Mouse (Mus musculus) ES-E14 (cell line): ENCODE results near the gene Alg12. TPM values are rescaled to one million over a fixed set of nuclear protein-coding genes. Genes with fewer than 3 reads are reported as not detected.
"Not testable (repeated sequence)": the region's sequence is repeated elsewhere in the genome, so short reads cannot be mapped to it uniquely, and the experiment has no call there.

Source experiments
- DNase-seq: peaks from one replicate; pipeline ENCODE4 v3.0.0-alpha.2; 2013; ENCODE audit warnings: low read depth, low spot score
- H3K27ac ChIP-seq: 2 replicates; pipeline ENCODE4 v1.5.1; 2012; ENCODE audit warnings: low read depth, mild to moderate bottlenecking, low read length, moderate library complexity, mixed read lengths; ENCODE audit not compliant: poor library complexity, insufficient read depth, severe bottlenecking
- H3K36me3 ChIP-seq: 2 replicates; pipeline ENCODE4 v1.6.1; 2012; ENCODE audit warnings: mild to moderate bottlenecking, low read length, moderate library complexity, mixed read lengths; ENCODE audit not compliant: control insufficient read depth, poor library complexity, insufficient read depth, severe bottlenecking
- H3K4me1 ChIP-seq, 2 experiments: fragments of 150-350 bp in 1 of 2; sonication (generic) in 1 of 2; 2 replicates each; pipeline ENCODE4 v1.6.1; 2012; ENCODE audit warnings: low read length in 2 of 2, mild to moderate bottlenecking in 1 of 2, mixed read lengths in 1 of 2; ENCODE audit not compliant: control insufficient read depth in 2 of 2, insufficient read depth in 2 of 2, poor library complexity in 1 of 2
- H3K4me3 ChIP-seq, 2 experiments: fragments of 150-350 bp in 1 of 2; sonication (generic) in 1 of 2; 2 replicates each; pipeline ENCODE4 v1.5.1; 2012; ENCODE audit warnings: low read length in 2 of 2, low read depth in 1 of 2, mild to moderate bottlenecking in 1 of 2, mixed read lengths in 1 of 2; ENCODE audit not compliant: insufficient read depth in 1 of 2, poor library complexity in 1 of 2, severe bottlenecking in 1 of 2
- H3K9ac ChIP-seq: 2 replicates; pipeline ENCODE4 v1.6.1; 2012; ENCODE audit warnings: low read depth, mild to moderate bottlenecking, low read length, mixed read lengths; ENCODE audit not compliant: poor library complexity, insufficient read depth, severe bottlenecking
- H3K9me3 ChIP-seq: fragments of 150-350 bp; sonication (generic); 2 replicates; pipeline ENCODE4 v1.6.1; 2012; ENCODE audit warnings: low read depth, mild to moderate bottlenecking, low read length; ENCODE audit not compliant: control insufficient read depth, insufficient read depth
- CHD2 ChIP-seq: IDR thresholded peaks from 2 replicates; pipeline ENCODE4 v1.6.1; 2014; ENCODE audit warnings: mild to moderate bottlenecking, low read depth, low read length, inconsistent platforms
- HCFC1 ChIP-seq: IDR thresholded peaks from 2 replicates; pipeline ENCODE4 v1.6.1; 2012; ENCODE audit warnings: low read length, inconsistent platforms, borderline replicate concordance; ENCODE audit not compliant: insufficient read depth
- MAFK ChIP-seq: IDR thresholded peaks from 2 replicates; pipeline ENCODE4 v1.6.1; 2014; ENCODE audit warnings: mild to moderate bottlenecking, low read depth, low read length, inconsistent platforms; ENCODE audit not compliant: insufficient read depth
- ZC3H11A ChIP-seq: IDR thresholded peaks from 2 replicates; pipeline ENCODE4 v1.6.1; 2012; ENCODE audit warnings: low read depth, mild to moderate bottlenecking, inconsistent platforms, low read length, borderline replicate concordance
- ZNF384 ChIP-seq: IDR thresholded peaks from 2 replicates; pipeline ENCODE4 v1.6.1; 2012; ENCODE audit warnings: low read depth, low read length, inconsistent platforms
- in situ Hi-C, 2 experiments: fragments of 600-800 bp; cut with MboI; formaldehyde crosslinking; loops; one replicate each; pipeline ENCODE4 v1.15.1; 2025; ENCODE audit warnings: low sequenced_read_pairs in 2 of 2, inconsistent platforms in 1 of 2; ENCODE audit not compliant: unreplicated experiment in 2 of 2
- total RNA-seq: library from RNA; depleted of rRNA; stranded (reverse); fragments of 300-350 nt; gene quantifications from 2 replicates; pipeline ENCODE4 v1.2.3, GENCODE M21; 2012

Gene Alg12
- total RNA-seq, 1 experiment, result 17.8 TPM

DNA sequence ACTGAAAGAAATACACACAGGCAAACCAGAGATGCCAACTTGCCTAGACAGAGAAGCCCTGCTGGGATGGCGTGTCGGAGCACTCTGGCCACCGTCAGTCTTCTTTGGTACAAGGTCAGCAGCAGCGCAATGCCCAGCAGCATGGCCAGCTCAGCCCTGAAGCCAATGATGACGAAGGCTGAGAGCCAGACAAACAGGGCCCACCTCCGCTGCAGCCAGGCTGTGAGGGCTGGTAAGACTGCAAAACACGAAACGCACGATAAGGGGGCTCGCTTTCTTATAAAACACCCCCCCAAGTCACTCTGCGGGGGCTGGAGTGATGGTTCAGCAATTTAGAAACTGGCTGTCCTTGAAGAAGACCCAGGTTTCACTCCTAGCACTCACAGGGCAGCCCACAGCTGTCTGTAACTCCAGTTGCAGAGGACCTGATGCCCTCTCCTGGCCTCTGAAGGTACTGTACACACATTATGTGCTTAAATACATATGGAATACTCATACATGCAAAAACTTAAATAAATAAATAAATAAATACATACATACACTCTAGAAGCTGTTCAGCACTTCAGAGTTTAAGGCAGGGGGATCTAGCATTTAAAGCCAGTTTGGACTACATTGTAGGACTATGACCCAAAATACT lies 4.6 kb downstream of the Alg12 start:
- peak; percentile 45; the same call in 1 of the 2 replicates for TF ChIP-seq ZC3H11A
- TF ChIP-seq MAFK, result no peak
- H3K4me1 ChIP-seq, result no peaks in the 10 kb centered on the region; a peak in 1 of 4 replicates
- H3K4me3 ChIP-seq, result no peak overlapping the region
- H3K9ac ChIP-seq, result no peak overlapping the region
- in situ Hi-C loops, result no loop called here
- no peak for DNase-seq
- no peaks in the 10 kb centered on the region for H3K9me3 ChIP-seq
- H3K36me3 ChIP-seq, result peaks cover 6% of the 10 kb centered on the region; the same call in 1 of the 2 replicates
- H3K27ac ChIP-seq, result no peak overlapping the region

DNA sequence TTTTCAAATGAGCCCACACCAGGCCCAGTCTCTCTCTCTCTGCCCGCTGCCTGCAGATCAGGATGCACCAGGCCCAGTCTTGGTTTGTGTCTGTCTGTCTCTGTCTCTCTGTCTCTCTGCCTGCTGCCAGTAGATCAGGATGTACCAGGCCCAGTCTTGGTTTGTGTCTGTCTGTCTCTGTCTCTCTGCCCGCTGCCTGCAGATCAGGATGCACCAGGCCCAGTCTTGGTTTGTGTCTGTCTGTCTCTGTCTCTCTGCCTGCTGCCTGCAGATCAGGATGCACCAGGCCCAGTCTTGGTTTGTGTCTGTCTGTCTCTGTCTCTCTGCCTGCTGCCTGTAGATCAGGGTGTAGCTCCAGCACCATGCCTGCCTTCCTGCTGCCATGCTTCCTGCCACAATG lies 5.2 kb downstream of the Alg12 start:
- H3K4me3 ChIP-seq, H3K9me3 ChIP-seq, H3K27ac ChIP-seq, DNase-seq, H3K36me3 ChIP-seq, H3K9ac ChIP-seq, H3K4me1 ChIP-seq, in situ Hi-C loops: not testable (repeated sequence)

DNA sequence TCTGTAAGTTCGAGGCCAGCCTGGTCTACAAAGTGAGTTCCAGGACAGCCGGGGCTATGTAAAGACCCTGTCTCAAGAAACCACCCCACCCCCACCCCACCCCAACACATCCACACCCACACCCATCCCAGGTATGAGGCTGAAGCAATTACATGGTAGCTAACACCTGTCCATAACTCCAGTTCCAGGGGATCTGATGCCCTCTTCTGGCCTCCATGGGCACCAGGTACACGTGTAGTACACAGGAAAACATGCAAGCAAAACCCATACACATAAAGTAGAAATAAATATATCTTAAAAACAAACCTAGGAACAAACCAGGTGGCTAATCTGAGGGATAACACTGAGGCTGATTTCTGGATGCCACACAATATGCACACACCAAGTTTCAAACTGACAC lies 5.9 kb downstream of the Alg12 start:
- Histone ChIP-seq H3K4me3 (no peak overlapping the region), H3K27ac (no peak overlapping the region), H3K9ac (no peak overlapping the region), H3K4me1 (no peaks in the 10 kb centered on the region; a peak in 3 of 4 replicates), H3K36me3 (peaks cover 6% of the 10 kb centered on the region; the same call in 1 of the 2 replicates), H3K9me3 (no peaks in the 10 kb centered on the region)
- DNase-seq, result no peak
- TF ChIP-seq ZNF384, result no peak
- no peak for TF ChIP-seq CHD2
- no peak for TF ChIP-seq MAFK
- TF ChIP-seq HCFC1, result no peak
- no peak for TF ChIP-seq ZC3H11A
- in situ Hi-C loops, result no loop called here

GRCm38 (mm10) chr15:88810369-88810768 lies 8.7 kb downstream of the Alg12 start:
- no peak overlapping the region for H3K27ac ChIP-seq
- H3K36me3 ChIP-seq, result peaks cover 7% of the 10 kb centered on the region; the same call in 1 of the 2 replicates
- peaks cover 0 to 4% of the 10 kb centered on the region in 2 experiments; a peak in 3 of 4 replicates for H3K4me1 ChIP-seq
- no peak overlapping the region for H3K4me3 ChIP-seq
- in situ Hi-C loops, result no loop called here
- H3K9me3 ChIP-seq, result no peaks in the 10 kb centered on the region
- TF ChIP-seq CHD2 (no peak), ZNF384 (no peak), MAFK (no peak)
- H3K9ac ChIP-seq, result no peak overlapping the region
- no peak for DNase-seq

DNA sequence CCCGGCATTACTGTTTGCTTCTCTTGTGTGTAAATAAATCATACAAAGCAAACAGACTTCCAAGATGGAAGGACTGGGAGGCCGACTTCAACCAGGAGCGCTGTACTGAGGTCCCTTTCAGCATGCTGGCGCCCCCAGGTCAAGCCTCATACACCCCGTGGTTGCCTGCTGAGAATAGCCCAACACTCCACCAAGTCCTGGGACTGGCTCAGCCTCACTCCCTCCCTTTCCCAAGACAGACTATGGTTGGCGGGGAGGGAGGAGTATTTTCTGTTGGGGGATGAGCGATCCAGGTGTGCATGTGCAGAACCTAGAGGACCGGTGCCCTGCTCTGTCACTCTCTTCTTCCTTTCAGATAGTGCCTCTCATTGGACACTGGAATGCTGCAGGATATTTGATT lies 11.0 kb downstream of the Alg12 start:
- TF ChIP-seq ZNF384 (no peak), MAFK (no peak), HCFC1 (no peak), CHD2 (no peak), ZC3H11A (no peak)
- H3K4me3 ChIP-seq, result no peak overlapping the region
- peaks cover 0 to 4% of the 10 kb centered on the region in 2 experiments; a peak in 3 of 4 replicates for H3K4me1 ChIP-seq
- no peak overlapping the region for H3K9ac ChIP-seq
- H3K27ac ChIP-seq, result no peak overlapping the region
- peaks cover 6% of the 10 kb centered on the region; the same call in 1 of the 2 replicates for H3K36me3 ChIP-seq
- in situ Hi-C loops, result no loop called here
- H3K9me3 ChIP-seq, result no peaks in the 10 kb centered on the region
- DNase-seq, result no peak
